Mouse (Mus musculus) frontal cortex, adult 2 months (tissue): ENCODE measurements around the gene Kcna10. TPM values are rescaled to one million over a fixed set of nuclear protein-coding genes. Genes with fewer than 3 reads are reported as not detected.

Source experiments
- DNase-seq, 2 experiments: peaks; one replicate each; pipeline ENCODE4 v3.0.0; 2022; ENCODE audit warnings: low spot score in 1 of 2; ENCODE audit errors: extremely low spot score in 1 of 2
- polyA plus RNA-seq: library from polyadenylated mRNA; depleted of rRNA; stranded (reverse); fragments of >200 nt; gene quantifications from 2 replicates; pipeline ENCODE4 v1.2.3, GENCODE M21; 2012; rRNA removed

The Kcna10 gene
- polyA plus RNA-seq, result 0.04 and 0.13 TPM in 2 replicates

DNA sequence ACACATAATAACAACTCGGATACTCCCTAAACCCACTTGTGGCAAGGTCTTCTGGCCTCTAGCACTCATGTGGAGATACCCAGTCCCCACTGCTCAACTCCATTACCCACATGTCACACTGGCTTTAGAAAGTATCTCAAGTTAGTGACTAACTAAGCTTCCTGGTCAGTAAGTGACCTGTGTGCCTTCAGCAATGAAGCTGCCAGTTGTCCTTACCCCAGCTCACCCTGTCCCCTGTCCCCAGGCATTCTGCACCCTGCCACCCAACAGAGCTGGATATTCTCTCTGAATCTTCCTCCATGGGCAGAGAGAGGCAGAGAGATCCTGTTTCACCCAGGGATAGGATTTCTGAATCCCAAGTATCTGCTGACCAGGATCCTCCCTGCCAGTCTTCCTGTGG lies at the start of gene Kcna10:
TSS of gene Kcna10 (plus strand) at position 301 of the 400 bp plus-strand sequence.
- DNase-seq, result no peak

DNA sequence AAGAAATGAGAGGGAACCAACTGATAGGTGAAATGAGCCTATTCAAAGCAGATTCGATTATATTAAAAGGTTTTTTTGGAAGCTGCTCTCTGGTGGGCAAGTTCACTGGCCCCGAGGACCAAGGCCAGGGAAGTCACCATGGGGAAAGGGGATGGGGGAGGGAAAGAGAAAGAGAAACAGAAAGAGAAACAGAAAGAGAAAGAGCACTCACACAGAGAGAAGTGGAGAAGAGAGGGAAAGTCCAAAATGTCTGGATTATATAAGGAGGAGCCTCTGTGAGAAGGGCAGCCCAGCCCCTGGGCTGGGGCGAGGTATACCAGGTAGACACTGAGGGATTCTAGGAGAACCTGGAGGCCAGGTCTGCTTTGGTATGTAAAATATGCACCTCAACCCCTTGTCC lies 48.4 kb upstream of the Kcna10 start:
- DNase-seq, result no peak

DNA sequence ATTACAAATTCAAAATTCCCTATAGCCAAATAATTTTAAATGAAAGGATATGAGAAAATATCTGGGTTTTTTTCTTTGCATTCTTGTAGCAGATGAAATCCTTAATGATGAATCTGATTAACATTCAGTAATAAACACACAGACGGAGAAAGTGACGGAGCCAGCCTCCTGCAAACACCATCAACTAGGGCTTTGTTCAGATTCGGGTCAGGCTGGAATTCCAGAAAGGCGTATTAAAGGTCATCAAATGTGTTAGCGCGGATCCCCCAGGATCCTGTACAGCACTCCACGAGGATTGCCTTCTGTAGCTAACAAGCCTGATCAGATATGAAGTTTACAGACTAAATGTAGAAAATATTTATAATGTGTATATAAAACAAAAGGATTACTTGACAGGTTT lies 35.7 kb upstream of the Kcna10 start:
- DNase-seq, result no peak

DNA sequence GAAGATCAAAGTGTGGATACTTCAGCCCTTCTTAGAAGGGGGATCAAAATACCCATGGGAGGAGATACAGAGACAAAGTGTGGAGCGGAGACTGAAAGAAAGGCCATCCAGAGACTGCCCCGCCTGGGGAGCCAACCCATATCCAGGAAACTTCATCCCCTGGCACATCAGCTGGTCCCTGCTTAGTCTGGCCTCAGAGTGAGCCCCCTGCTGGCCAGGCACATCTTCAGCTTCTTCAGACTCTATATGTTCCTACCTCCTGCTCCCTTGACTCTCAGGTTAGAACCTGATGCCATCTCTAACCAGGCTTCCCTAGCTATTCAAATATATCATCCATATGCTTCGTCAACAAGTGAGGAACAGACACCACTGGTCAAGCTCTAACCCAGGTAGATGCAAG lies 33.9 kb upstream of the Kcna10 start:
- peak in 1 of 2 experiments; percentile 58 for DNase-seq

DNA sequence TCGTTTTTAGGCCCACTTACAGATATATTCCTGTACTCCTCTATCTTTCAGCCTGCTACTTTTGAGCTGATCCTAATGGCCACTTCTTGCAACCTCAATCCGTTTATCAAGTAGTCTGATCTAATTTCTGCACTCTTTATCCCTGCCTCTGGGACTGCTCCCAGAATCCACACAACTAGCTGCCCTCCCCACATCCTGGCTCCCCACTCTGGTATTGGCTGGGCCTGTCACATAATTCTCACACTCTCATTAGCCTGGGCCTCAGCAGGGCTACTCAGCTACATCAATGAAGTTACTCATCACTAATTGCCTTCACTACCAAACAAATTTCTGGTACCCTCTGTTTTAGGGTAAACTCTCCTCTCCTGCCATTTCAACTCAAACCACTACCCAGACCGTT lies 32.4 kb upstream of the Kcna10 start:
- peak in 1 of 2 experiments; percentile 35 for DNase-seq

DNA sequence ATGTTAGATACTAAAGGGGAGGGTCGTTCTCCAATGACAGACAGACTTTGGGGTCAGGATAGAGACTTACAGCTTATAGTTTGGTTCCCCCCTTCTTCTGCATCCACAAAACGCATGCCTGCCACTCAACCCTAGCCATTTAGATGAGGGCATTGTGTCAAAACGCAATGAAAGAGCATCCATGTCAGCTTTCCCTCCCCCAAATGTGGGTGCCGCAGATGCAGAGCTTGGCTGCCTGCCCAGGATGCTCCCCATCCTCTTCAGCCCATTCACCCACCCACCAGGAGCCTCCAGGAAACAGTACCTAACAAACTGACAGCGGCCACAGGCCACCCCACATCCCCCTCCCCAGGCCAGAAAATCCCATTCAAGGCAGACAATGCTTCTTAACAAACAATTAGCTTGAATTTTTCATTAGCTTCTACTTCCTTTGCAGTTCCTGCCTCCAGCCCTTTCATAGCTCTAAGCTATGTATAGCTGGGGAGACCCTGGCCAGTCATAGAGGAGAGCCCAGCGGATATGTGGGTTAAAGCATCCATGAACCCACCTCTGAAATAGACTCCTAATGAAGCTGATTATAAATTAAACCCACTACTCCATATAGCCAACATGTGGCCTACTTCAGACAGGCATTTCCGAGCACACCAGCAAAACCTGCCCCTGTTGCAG lies 31.9 kb upstream of the Kcna10 start:
- DNase-seq, result peak in 1 of 2 experiments; percentile 17

DNA sequence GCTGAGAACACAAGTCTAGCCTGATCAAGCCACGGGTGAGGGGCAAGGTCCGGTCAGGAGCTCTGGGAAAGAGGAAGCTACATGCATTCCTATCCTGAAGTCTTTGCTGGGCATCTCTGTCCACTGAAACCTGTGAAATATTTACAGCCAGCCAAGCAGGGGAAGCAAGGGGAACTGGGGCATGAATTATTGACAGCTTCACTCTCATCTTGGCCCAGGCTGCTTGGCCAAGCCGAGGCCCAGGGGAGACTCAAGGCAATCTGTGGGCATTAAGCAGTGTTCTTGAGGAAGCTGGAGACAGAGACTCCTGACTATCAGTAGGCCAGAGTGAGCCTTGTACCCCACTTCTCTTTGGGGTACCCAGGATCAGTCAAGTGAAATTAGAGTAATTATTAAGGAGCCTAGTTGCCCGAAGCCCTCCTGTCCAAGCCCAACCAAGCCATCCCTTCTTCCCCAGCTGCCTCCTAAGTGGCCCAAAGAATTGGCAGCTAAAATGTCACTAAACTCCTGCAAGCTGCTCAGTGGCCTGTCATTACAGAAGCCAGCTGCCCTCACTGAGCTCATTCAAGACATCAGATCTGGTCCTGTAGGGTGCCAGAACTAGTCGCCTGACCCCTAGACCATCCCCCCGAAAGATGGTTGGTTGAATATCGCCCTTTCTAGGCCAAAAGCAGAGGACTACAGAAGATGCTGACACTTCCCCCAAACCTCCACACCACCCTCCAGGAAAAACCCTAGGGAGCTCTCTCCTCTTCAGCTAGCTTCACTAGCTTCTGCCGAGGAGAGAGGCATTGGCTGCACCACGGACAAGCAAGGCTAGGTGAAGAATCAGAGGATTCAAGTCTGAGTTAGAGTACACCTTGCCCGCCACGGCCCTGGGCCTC lies 28.8 kb upstream of the Kcna10 start:
- DNase-seq, result no peak

DNA sequence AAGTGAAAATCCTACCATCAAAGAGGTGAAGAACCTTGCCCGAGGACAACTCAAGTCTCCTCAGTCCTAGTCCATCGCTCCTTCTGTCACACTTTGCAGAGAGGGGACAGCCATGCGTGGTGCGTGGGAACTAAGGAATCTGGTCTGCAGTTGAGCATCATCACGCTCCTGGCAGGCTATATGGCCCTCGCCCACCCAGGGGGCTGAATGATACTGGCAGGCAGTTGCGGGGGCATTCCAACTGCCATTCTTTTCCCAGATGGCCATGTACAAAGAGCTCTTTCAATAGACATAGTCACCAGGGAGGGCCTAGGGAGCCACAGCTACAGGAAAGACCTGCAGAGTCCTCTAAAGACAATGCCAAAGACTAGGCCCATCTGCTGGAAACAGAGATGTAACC lies 24.0 kb upstream of the Kcna10 start:
- DNase-seq, result no peak

DNA sequence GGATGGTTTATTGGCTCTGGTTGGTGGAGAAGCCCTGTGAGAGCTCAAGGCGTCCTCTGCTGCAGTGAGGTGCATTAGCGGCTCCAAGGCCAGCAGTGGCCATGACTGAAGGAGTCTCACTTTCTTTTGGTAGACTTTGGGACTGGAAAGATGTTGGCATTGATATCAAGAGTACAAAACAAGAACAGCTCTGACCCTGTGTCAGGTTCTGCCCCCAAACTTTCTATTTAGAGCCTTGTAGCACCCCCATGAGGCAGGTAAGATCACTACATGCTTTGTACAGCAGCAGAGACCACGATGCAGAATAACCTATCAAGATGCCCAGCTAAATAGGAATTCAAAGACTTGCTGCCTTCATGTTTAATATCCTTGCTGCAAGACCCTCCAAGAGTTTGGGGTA lies 23.4 kb upstream of the Kcna10 start:
- DNase-seq, result peak in 1 of 2 experiments; percentile 66

DNA sequence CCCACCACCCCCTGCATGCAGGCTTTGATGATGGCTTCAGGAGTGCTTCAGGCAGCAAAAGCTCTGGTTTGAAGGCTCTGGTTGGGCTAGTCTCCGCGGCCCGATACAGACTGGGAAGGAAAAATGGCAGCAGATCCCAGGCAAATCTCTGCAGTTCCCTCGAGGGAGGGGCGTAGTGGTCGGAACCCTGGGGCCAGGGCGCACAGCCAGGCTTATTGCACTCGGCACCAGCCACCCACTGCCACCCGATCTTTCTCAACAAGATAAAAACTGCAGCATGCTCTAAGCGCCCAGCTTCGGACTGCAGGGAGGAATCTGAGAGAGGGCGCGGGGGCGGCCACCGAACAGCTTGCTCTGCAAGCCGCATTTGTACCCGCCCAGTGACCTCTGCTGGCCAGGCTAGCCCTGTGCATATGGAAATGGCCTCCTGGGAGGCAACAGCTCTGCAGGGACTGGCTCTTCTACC lies 23.0 kb upstream of the Kcna10 start:
- DNase-seq, result peak; percentile 16 to 57

DNA sequence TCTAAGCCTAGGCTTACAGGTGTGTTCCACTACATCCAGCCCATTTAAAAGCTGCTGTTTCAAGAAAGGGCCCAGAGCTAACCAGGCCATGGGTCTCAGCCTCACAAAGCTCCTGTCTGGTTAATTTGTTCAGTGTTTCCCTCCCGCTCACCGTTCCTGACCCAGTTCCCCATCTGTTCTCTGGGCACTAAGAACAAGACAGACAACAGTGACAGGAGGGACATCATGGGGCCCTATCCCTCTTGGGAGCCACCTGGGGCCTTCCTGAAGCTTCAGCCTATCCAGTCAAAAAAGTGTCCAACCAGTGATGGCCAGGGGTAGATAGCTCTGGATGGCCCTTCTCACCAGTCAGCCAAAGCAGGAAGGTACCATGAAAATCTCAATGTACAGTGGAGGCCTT lies 20.1 kb upstream of the Kcna10 start:
- DNase-seq, result no peak

DNA sequence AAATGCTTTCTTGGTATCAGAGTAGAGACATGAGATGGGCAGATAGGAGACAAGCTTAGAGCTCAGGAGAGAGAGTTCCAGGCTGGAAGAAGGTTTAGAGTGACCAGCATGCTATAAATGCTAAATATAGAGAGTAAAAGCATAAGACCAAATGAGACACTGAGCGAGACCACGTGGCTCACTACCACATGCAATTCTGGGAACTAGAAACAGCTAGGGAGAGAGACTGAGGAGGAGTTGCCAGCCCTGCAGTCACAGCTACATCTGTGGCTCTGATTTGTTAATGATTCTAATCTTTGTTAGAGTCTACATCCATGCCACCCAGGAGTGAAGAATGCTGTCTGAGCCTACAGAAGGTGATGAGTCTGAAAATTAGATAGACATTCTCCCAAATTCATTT lies 13.3 kb upstream of the Kcna10 start:
- DNase-seq, result peak in 1 of 2 experiments; percentile 57

DNA sequence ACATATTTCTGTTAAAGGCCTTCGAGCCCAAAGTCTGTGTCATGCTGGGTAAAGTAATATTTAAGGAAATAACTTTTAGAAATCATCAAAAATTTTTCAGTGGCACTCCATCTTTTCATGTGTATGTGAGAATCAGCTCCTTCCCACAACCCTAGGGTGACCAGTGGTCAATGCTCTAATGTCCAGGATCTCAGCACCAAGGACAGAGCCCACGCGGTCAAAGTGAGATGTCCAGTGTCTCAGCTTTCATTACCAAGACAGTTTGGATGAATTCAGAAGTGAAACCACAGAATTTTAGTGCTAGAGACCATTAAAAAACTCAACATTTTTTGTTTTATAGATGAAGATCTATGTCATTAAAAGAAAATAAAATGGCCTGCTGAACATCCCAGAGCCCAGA lies 10.9 kb upstream of the Kcna10 start:
- DNase-seq, result no peak

DNA sequence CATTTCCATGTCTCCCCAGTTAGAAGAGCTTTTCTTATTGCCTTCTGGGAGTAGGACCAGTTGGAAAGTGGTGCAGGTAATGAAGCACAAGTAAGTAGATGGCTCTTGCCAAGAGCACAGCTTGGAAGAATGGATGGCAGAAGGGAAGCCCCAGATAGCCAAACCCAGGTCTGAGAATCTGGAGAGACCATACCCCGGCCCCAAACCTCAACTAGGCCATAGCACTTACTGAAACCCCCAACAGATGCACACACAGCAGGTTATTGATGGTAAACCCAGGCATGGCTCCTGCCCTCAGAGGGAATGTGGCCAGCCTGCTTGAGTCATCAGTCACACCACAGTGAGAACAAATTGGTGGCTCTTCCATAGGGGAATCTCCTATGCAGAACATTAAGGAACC lies 10.3 kb upstream of the Kcna10 start:
- DNase-seq, result no peak

DNA sequence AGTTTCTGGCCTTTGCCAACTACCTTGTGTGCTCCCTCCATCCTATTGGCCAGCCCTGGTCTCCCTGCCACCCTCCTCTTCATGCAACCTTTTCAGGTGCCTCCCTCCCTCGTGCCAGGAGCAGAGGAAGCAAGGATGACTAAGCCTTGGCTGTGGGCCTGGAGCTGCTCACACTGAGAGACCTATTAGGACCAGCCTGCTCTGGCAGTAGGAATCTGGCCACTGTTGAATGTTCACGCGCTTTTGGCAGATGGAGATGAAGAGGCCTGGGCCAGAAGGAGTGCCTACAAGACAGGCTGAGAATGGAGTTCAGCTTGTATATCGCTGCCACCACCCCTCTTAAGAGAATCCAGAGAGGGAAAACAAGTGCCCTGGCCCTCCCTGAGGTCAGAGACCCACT lies 7.4 kb upstream of the Kcna10 start:
- no peak for DNase-seq

DNA sequence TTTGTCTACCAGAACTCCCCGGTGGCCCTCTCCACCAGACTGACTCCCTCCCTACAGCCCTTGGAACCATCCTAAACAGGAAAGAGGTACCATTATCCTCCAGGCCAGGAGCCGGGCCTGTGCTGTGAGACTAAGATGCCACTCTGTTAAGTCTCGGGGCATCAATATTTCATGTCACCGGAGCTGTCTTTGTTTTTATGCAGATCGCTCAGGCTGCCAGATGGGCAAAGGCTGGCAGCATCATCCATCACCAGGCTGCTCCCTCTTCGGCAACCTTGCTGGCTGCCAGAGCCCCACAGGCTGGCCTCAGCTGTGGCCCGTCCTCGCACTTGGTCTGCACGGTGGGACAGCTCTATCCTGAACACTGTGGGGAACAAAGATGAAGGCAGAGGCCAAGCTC lies 6.4 kb upstream of the Kcna10 start:
- no peak for DNase-seq

DNA sequence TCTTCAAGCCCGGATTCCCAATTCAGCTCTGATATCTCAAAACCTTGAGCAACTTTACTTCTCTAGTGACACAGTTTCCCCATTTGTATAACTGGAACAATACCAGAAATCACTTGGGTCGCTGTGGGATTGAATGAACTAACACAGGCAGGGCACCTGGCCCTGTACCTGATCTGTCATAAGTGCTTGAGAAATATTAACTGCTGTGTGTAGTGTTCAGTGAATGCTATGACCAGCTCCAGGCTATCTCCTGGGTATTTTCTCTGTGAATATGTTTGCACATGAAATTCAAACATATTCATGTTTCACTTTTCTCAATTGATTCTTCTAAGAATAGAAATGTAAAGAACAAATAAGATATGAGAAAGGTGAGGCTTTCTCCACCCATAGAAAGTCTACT lies 2.0 kb upstream of the Kcna10 start:
- no peak for DNase-seq

DNA sequence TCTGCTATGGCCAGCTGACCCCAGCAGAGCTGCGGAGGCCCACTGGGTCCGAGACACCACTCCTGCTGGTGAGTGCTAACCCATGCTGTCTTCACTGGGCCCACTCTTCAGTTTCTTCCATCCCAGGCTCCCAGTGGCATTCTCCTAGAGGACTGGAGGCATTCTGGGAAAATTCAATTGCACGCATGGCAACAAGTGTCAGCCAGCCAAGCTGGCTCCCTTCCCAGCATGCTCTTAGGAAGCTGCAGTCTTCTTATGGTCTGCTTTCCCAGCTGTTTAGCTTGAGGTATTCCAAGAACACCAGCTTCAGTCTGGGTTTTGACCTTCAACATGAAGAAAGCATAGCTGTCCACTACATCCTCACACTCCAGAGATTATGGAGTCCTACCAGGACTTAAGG lies 322 bp downstream of the Kcna10 start:
- DNase-seq, result no peak

DNA sequence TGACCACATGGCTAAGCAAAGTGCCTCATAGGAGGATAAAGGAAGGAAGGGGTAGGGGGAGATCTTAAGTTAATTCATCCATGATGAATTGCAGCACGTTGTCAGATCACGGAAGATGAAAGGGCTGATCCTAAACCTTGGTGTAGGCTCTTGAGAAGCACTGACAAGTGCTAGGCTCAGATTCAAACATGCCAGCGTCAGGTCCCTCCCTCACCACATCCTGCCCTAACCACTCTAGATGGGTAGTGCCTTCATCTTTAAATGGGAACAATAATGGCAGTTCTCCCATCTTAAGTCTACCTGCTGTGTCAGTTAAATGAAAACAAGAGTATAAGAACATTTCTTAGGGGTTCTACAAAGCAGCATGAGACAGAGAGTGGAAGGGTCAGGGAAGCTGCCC lies 2.7 kb downstream of the Kcna10 start:
- DNase-seq, result no peak

DNA sequence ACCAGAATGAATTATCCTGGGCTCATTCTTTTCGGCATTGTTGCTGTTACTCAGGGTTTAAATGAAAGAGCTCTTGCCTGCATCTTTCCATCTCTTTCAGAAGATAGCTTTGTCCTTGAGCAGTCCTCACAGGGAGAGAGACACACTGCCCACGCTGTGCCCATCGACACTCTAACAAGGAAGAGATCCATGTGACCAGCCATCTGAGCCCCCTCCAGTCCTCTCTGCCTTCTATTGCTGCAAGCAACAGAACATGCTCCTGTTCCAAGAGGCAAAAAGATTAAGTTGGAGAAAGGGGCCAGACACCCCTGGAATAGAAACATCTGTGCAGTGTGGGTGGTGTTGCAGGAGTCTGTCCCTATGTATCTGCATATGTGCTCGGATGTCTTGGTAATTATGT lies 4.2 kb downstream of the Kcna10 start:
- DNase-seq, result no peak

DNA sequence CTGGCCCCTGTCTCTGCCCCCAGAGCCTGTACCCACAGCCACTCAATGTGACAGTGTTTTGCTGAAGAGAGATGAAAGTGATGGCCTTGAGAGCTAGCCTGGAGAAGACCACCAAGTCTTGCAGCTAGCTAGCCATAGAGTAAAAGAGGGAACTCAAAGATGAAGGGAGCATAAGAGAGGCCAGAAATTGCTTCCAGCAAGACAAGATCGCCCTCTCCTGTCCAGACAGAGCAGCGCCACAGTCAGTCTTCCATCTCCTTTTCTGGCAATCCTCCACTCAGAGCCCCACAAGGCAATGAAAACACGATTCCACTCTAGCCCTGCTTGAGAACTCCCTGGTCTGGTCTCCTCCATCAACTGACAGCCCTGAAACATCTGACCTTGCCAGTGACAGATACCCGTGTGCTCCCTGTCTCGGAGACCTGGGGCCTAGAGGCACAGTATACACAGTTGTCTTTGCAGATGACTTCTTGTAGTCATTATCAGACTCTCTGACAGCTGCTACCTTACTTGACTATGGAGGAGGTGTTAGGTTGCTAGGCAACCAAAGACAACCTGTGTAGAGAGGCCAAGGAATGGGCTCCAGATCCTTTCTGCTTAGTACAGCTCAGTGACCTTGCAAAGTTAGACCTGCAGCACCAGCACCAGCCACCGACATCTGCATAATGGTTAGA lies 5.5 kb downstream of the Kcna10 start:
- peak; percentile 67 to 89 for DNase-seq
